In genomic region chr5:135012671-135013441, GRCm38 (mm10) we compare ENCODE assay signal across 8 mouse cellular contexts. TPM values are rescaled to one million over a fixed set of nuclear protein-coding genes. Genes with fewer than 3 reads are reported as not detected.
DNase-seq lines count a peak whose midpoint lies in the region; ATAC-seq and TF ChIP-seq lines count a peak whose summit lies in the region.

No protein-coding gene starts in this region.

- TF ChIP-seq CTCF in cerebellum, adult 2 months (IDR thresholded peaks at IDR 0.05; ENCODE audit: borderline replicate concordance, insufficient read depth, low read depth, low read length): peak; percentile 75

- peak; percentile 79 to 86 for DNase-seq in left cerebral cortex, adult 18-20 months (ENCODE audit: low spot score in 2 of 2)
- no peak for DNase-seq in left cerebral cortex, adult 11 months (ENCODE audit: low spot score)
- DNase-seq in cerebellum, adult 2 months: peak; percentile 74 to 83
- DNase-seq in gastrocnemius, postnatal 10 days: peak; percentile 86
- DNase-seq in intestine, embryonic 14.5 days (ENCODE audit: low spot score): peak; percentile 91
- peak; percentile 58 for DNase-seq in limb, embryonic 14.5 days (ENCODE audit: low spot score)
- DNase-seq in neural tube, embryonic 11.5 days (ENCODE audit: low spot score): peak; percentile 86
- DNase-seq in testis, postnatal 14 days (ENCODE audit: low spot score): peak; percentile 79

- H3K4me2 ChIP-seq in intestine, embryonic 14.5 days (ENCODE audit: low read length): peak overlapping the region; percentile 42
- peak overlapping the region; percentile 28; the same call in 1 of the 2 replicates for H3K4me2 ChIP-seq in limb, embryonic 14.5 days (replicated peaks; ENCODE audit: low read depth, low read length, severe bottlenecking)
- peak overlapping the region; percentile 35 for H3K4me2 ChIP-seq in neural tube, embryonic 11.5 days (ENCODE audit: low read depth)

- TF ChIP-seq POLR2A in cerebellum, adult 2 months (IDR thresholded peaks at IDR 0.05; ENCODE audit: borderline replicate concordance, insufficient read depth, low read length): no peak
- no peak for TF ChIP-seq POLR2A in limb, embryonic 14.5 days (IDR thresholded peaks at IDR 0.05; ENCODE audit: borderline replicate concordance, extremely low read depth, insufficient read depth, insufficient read length)

- H3K36me3 ChIP-seq in intestine, embryonic 14.5 days (ENCODE audit: control insufficient read depth, insufficient read depth, low read length): 0 out of 2 replicates have a peak, but pooled peaks cover 7% of the 10 kb centered on the region
- no peaks in the 10 kb centered on the region for H3K36me3 ChIP-seq in limb, embryonic 14.5 days (ENCODE audit: control insufficient read depth, insufficient read depth, low read length)
- H3K36me3 ChIP-seq in neural tube, embryonic 11.5 days (ENCODE audit: control insufficient read depth, insufficient read depth, low read length): no peaks in the 10 kb centered on the region

- no peaks in the 10 kb centered on the region for H3K27me3 ChIP-seq in cerebellum, adult 2 months (ENCODE audit: control insufficient read depth, insufficient read depth, low read length)
- H3K27me3 ChIP-seq in intestine, embryonic 14.5 days (replicated peaks; ENCODE audit: control insufficient read depth, insufficient read depth, low read length): no peaks in the 10 kb centered on the region
- H3K27me3 ChIP-seq in limb, embryonic 14.5 days (ENCODE audit: control insufficient read depth, insufficient read depth, low read length): no peaks in the 10 kb centered on the region
- H3K27me3 ChIP-seq in neural tube, embryonic 11.5 days (ENCODE audit: control insufficient read depth, insufficient read depth, low read length): no peaks in the 10 kb centered on the region

- no peak overlapping the region for H3K4me3 ChIP-seq in cerebellum, adult 2 months (replicated peaks; ENCODE audit: insufficient read depth, low read depth, low read length)
- H3K4me3 ChIP-seq in intestine, embryonic 14.5 days (ENCODE audit: low read depth, low read length): 0 out of 2 replicates have a peak overlapping the region, but pooled peaks have one; percentile 10
- H3K4me3 ChIP-seq in limb, embryonic 14.5 days (replicated peaks; ENCODE audit: low read length): no peak overlapping the region
- peak overlapping the region; percentile 13; the same call in 1 of the 2 replicates for H3K4me3 ChIP-seq in neural tube, embryonic 11.5 days (ENCODE audit: low read depth, low read length)

- 11% methylated on average over 15 of the region's 16 CpGs for WGBS in cerebellum, adult 2 months
- WGBS in intestine, embryonic 14.5 days: 7% methylated on average over 15 of the region's 16 CpGs
- WGBS in limb, embryonic 14.5 days: 5% methylated on average over 16 of the region's 16 CpGs
- 5% methylated on average over 14 of the region's 16 CpGs for WGBS in neural tube, embryonic 11.5 days

- H3K9ac ChIP-seq in intestine, embryonic 14.5 days (ENCODE audit: low read length): no peak overlapping the region
- H3K9ac ChIP-seq in limb, embryonic 14.5 days (ENCODE audit: low read depth, low read length, severe bottlenecking): 0 out of 2 replicates have a peak overlapping the region, but pooled peaks have one; percentile 17
- peak overlapping the region; percentile 29; the same call in 1 of the 2 replicates for H3K9ac ChIP-seq in neural tube, embryonic 11.5 days (ENCODE audit: low read length)

- H3K4me1 ChIP-seq in cerebellum, adult 2 months (ENCODE audit: control insufficient read depth, insufficient read depth, low read length): peaks cover 5% of the 10 kb centered on the region
- peaks cover 19% of the 10 kb centered on the region for H3K4me1 ChIP-seq in intestine, embryonic 14.5 days (replicated peaks; ENCODE audit: control insufficient read depth, insufficient read depth, low read length)
- peaks cover 10% of the 10 kb centered on the region; the same call in 1 of the 2 replicates for H3K4me1 ChIP-seq in limb, embryonic 14.5 days (ENCODE audit: control insufficient read depth, insufficient read depth, low read length)
- H3K4me1 ChIP-seq in neural tube, embryonic 11.5 days (ENCODE audit: control insufficient read depth, insufficient read depth, low read length): peaks cover 15% of the 10 kb centered on the region

- no peak for ATAC-seq in intestine, embryonic 14.5 days (replicated peaks; ENCODE audit: low FRiP score, low TSS enrichment, low read depth)
- ATAC-seq in limb, embryonic 14.5 days (ENCODE audit: low FRiP score, low read depth): no peak
- ATAC-seq in neural tube, embryonic 11.5 days (ENCODE audit: insufficient read depth, low FRiP score, low TSS enrichment): no peak

- H3K9me3 ChIP-seq in intestine, embryonic 14.5 days (ENCODE audit: control insufficient read depth, low read length): no peaks in the 10 kb centered on the region
- H3K9me3 ChIP-seq in limb, embryonic 14.5 days (ENCODE audit: control insufficient read depth, low read length): no peaks in the 10 kb centered on the region
- no peaks in the 10 kb centered on the region for H3K9me3 ChIP-seq in neural tube, embryonic 11.5 days (ENCODE audit: control insufficient read depth, low read length)

- H3K27ac ChIP-seq in cerebellum, adult 2 months (ENCODE audit: insufficient read depth, low read length): no peak overlapping the region
- peak overlapping the region; percentile 1; the same call in 1 of the 2 replicates for H3K27ac ChIP-seq in intestine, embryonic 14.5 days (ENCODE audit: low read depth)
- no peak overlapping the region for H3K27ac ChIP-seq in limb, embryonic 14.5 days (replicated peaks; ENCODE audit: low read depth, low read length)
- no peak overlapping the region for H3K27ac ChIP-seq in neural tube, embryonic 11.5 days (ENCODE audit: low read depth, low read length)

RNA-seq across cellular contexts. Expression of gene Abhd11, which starts 3.9 kb away (rescaled TPM):
- 10 to 100 TPM; 34.3 to 38.1 TPM for total RNA-seq in left cerebral cortex, adult 18-20 months (2021)
- 59.0 and 65.1 TPM in 2 replicates for polyA plus RNA-seq in cerebellum, adult 2 months (2012; rRNA removed)
- total RNA-seq in gastrocnemius, postnatal 10 days (2021): 10 to 100 TPM; 51.2 to 60.6 TPM
- polyA plus RNA-seq in intestine, embryonic 14.5 days (2014; fragmentation: Nextera tagmentation; extraction: Ambion mirVana): 99.7 and 104 TPM in 2 replicates
- polyA plus RNA-seq in limb, embryonic 14.5 days (2012; rRNA removed): 83.2 and 94.3 TPM in 2 replicates
- polyA plus RNA-seq in limb, embryonic 14.5 days (2014; fragmentation: Nextera tagmentation; extraction: Ambion mirVana): 64.7 and 67.4 TPM in 2 replicates
- polyA plus RNA-seq in neural tube, embryonic 11.5 days (2014; fragmentation: Nextera tagmentation; extraction: Ambion mirVana): 45.9 and 46.3 TPM in 2 replicates

RNA-seq across cellular contexts. Expression of gene Stx1a, which starts 10.4 kb away (rescaled TPM):
- total RNA-seq in left cerebral cortex, adult 18-20 months (2021): 100 to 1,000 TPM; 309 to 311 TPM
- 12.1 and 12.4 TPM in 2 replicates for polyA plus RNA-seq in cerebellum, adult 2 months (2012; rRNA removed)
- total RNA-seq in gastrocnemius, postnatal 10 days (2021): 1 to 10 TPM; 2.0 to 5.1 TPM
- 15.9 and 20.2 TPM in 2 replicates for polyA plus RNA-seq in intestine, embryonic 14.5 days (2014; fragmentation: Nextera tagmentation; extraction: Ambion mirVana)
- polyA plus RNA-seq in limb, embryonic 14.5 days (2012; rRNA removed): 39.2 and 45.5 TPM in 2 replicates
- polyA plus RNA-seq in limb, embryonic 14.5 days (2014; fragmentation: Nextera tagmentation; extraction: Ambion mirVana): 11.4 and 13.0 TPM in 2 replicates
- 25.4 and 36.6 TPM in 2 replicates for polyA plus RNA-seq in neural tube, embryonic 11.5 days (2014; fragmentation: Nextera tagmentation; extraction: Ambion mirVana)

RNA-seq across cellular contexts. Expression of gene Cldn3, which starts 26.8 kb away (rescaled TPM):
- total RNA-seq in left cerebral cortex, adult 18-20 months (2021): under 1 TPM in 1 of 2 experiments, not detected in 1; 0.49 TPM
- 0.52 and 0.67 TPM in 2 replicates for polyA plus RNA-seq in cerebellum, adult 2 months (2012; rRNA removed)
- not detected for total RNA-seq in gastrocnemius, postnatal 10 days (2021)
- 113 and 143 TPM in 2 replicates for polyA plus RNA-seq in intestine, embryonic 14.5 days (2014; fragmentation: Nextera tagmentation; extraction: Ambion mirVana)
- polyA plus RNA-seq in limb, embryonic 14.5 days (2012; rRNA removed): 7.2 and 8.8 TPM in 2 replicates
- polyA plus RNA-seq in limb, embryonic 14.5 days (2014; fragmentation: Nextera tagmentation; extraction: Ambion mirVana): 14.7 and 18.3 TPM in 2 replicates
- polyA plus RNA-seq in neural tube, embryonic 11.5 days (2014; fragmentation: Nextera tagmentation; extraction: Ambion mirVana): 2.2 and 3.1 TPM in 2 replicates

RNA-seq across cellular contexts. Expression of gene Dnajc30, which starts 51.1 kb away (rescaled TPM):
- 10 to 100 TPM; 40.6 to 44.5 TPM for total RNA-seq in left cerebral cortex, adult 18-20 months (2021)
- 45.4 and 46.6 TPM in 2 replicates for polyA plus RNA-seq in cerebellum, adult 2 months (2012; rRNA removed)
- 10 to 100 TPM; 22.4 to 23.3 TPM for total RNA-seq in gastrocnemius, postnatal 10 days (2021)
- 32.5 and 33.3 TPM in 2 replicates for polyA plus RNA-seq in intestine, embryonic 14.5 days (2014; fragmentation: Nextera tagmentation; extraction: Ambion mirVana)
- 29.1 and 31.3 TPM in 2 replicates for polyA plus RNA-seq in limb, embryonic 14.5 days (2012; rRNA removed)
- 32.6 and 39.2 TPM in 2 replicates for polyA plus RNA-seq in limb, embryonic 14.5 days (2014; fragmentation: Nextera tagmentation; extraction: Ambion mirVana)
- 26.6 and 28.3 TPM in 2 replicates for polyA plus RNA-seq in neural tube, embryonic 11.5 days (2014; fragmentation: Nextera tagmentation; extraction: Ambion mirVana)

RNA-seq across cellular contexts. Expression of gene Bud23, which starts 51.9 kb away (rescaled TPM):
- total RNA-seq in left cerebral cortex, adult 18-20 months (2021): 10 to 100 TPM; 43.9 to 54.1 TPM
- polyA plus RNA-seq in cerebellum, adult 2 months (2012; rRNA removed): 69.2 and 72.8 TPM in 2 replicates
- 10 to 100 TPM; 28.6 to 30.3 TPM for total RNA-seq in gastrocnemius, postnatal 10 days (2021)
- polyA plus RNA-seq in intestine, embryonic 14.5 days (2014; fragmentation: Nextera tagmentation; extraction: Ambion mirVana): 98.0 and 107 TPM in 2 replicates
- 107 and 121 TPM in 2 replicates for polyA plus RNA-seq in limb, embryonic 14.5 days (2012; rRNA removed)
- polyA plus RNA-seq in limb, embryonic 14.5 days (2014; fragmentation: Nextera tagmentation; extraction: Ambion mirVana): 101 and 108 TPM in 2 replicates
- polyA plus RNA-seq in neural tube, embryonic 11.5 days (2014; fragmentation: Nextera tagmentation; extraction: Ambion mirVana): 126 and 141 TPM in 2 replicates

Comparison
In these comparisons a context has a peak if more than half of its experiments do, and no peak if none do; other contexts are left out.
1. H3K4me3 ChIP-seq: peak in intestine, embryonic 14.5 days (single experiment) and neural tube, embryonic 11.5 days (single experiment); none in cerebellum, adult 2 months (single experiment) and limb, embryonic 14.5 days (single experiment).
2. Peak in every context shown above with its lines, with median percentiles within 50 percentile points of each other: H3K4me2 ChIP-seq.